Mouse (Mus musculus) neural tube, embryonic 14.5 days (tissue): ENCODE results near the gene Gm10985. TPM values are rescaled to one million over a fixed set of nuclear protein-coding genes. Genes with fewer than 3 reads are reported as not detected.

Experiments used
- polyA plus RNA-seq: library from polyadenylated mRNA; unstranded; fragments of >200 nt; fragmentation: Nextera tagmentation; extraction: Ambion mirVana; gene quantifications from 2 replicates; pipeline ENCODE4 v1.2.1, GENCODE M21; 2014

Gene Gm10985
- polyA plus RNA-seq, 1 experiment from 2014 or later, result not detected

Other genes starting within 250 kb of the Gm10985 start
- gene Frem2, start 187.7 kb upstream of the Gm10985 start, polyA plus RNA-seq, result 1.6 and 2.0 TPM in 2 replicates
- 77.1 and 78.6 TPM in 2 replicates for gene Ufm1, start 18.7 kb downstream of the Gm10985 start, polyA plus RNA-seq